Mouse (Mus musculus) cerebellum, adult 2 months (tissue): Measurements from ENCODE around the gene Exoc5.

Source experiments
- CTCF ChIP-seq: fragments of 200-500 bp; IDR thresholded peaks from 2 replicates; pipeline ENCODE4 v1.5.1; 2011; ENCODE audit warnings: low read depth, mild to moderate bottlenecking, control low read depth, low read length, moderate library complexity, borderline replicate concordance; ENCODE audit not compliant: insufficient read depth
- POLR2A ChIP-seq: fragments of 200-500 bp; IDR thresholded peaks from 2 replicates; pipeline ENCODE4 v1.6.1; 2011; ENCODE audit warnings: low read length, control low read depth, borderline replicate concordance; ENCODE audit not compliant: insufficient read depth

- TF ChIP-seq CTCF (no peak), POLR2A (no peak)
Measured at GRCm38 (mm10) chr14:49073896-49074295, 7.4 kb upstream of the Exoc5 start.
